Mouse (Mus musculus) liver, embryonic 15.5 days (tissue): ENCODE data around the gene Ier3. TPM values are rescaled to one million over a fixed set of nuclear protein-coding genes. Genes with fewer than 3 reads are reported as not detected.

Source experiments
- ATAC-seq: fragments of 200-750 bp; cut with Nextera tagmentation; 2 replicates; pipeline ENCODE4 v1.8.0; 2017; ENCODE audit warnings: moderate number of reproducible peaks, mild to moderate bottlenecking, moderate library complexity; ENCODE audit not compliant: insufficient read depth
- H3K27ac ChIP-seq: fragments of 300-500 bp; sonication (generic); replicated peaks from 2 replicates; pipeline ENCODE4 v1.5.1; 2015; ENCODE audit warnings: mild to moderate bottlenecking, inconsistent platforms
- H3K27me3 ChIP-seq: fragments of 300-500 bp; sonication (generic); 2 replicates; pipeline ENCODE4 v1.6.1; 2015; ENCODE audit warnings: mild to moderate bottlenecking, inconsistent platforms
- H3K36me3 ChIP-seq: fragments of 300-500 bp; sonication (generic); replicated peaks from 2 replicates; pipeline ENCODE4 v1.6.1; 2015; ENCODE audit warnings: moderate library complexity, mild to moderate bottlenecking, inconsistent platforms
- H3K4me1 ChIP-seq: fragments of 300-500 bp; sonication (generic); replicated peaks from 2 replicates; pipeline ENCODE4 v1.6.1; 2015; ENCODE audit warnings: inconsistent platforms
- H3K4me2 ChIP-seq: fragments of 300-500 bp; sonication (generic); 2 replicates; pipeline ENCODE4 v1.6.1; 2015; ENCODE audit warnings: moderate library complexity, mild to moderate bottlenecking, inconsistent platforms
- H3K4me3 ChIP-seq: fragments of 300-500 bp; sonication (generic); replicated peaks from 2 replicates; pipeline ENCODE4 v1.5.1; 2015; ENCODE audit warnings: mild to moderate bottlenecking, inconsistent platforms
- H3K9ac ChIP-seq: fragments of 300-500 bp; sonication (generic); 2 replicates; pipeline ENCODE4 v1.6.1; 2015; ENCODE audit warnings: moderate library complexity, mild to moderate bottlenecking, inconsistent platforms
- H3K9me3 ChIP-seq: fragments of 300-500 bp; sonication (generic); replicated peaks from 2 replicates; pipeline ENCODE4 v1.6.1; 2016; ENCODE audit warnings: inconsistent platforms
- WGBS: fragments of 180-500 bp; shearing (Covaris S2); methylation state at CpG from one replicate; pipeline ENCODE4 v1.1.7; 2015; ENCODE audit warnings: mixed read lengths; ENCODE audit not compliant: insufficient replicate concordance; 5-methylcytosine and 5-hydroxymethylcytosine counted together
- microRNA-seq: library from miRNA; unstranded; fragments of <30 nt; microRNA quantifications from one replicate; pipeline ENCODE4, GENCODE M21; 2016
- polyA plus RNA-seq: library from polyadenylated mRNA; unstranded; fragments of >200 nt; fragmentation: Nextera tagmentation; extraction: Ambion mirVana; gene quantifications from 2 replicates; pipeline ENCODE4 v1.2.1, GENCODE M21; 2015

The Ier3 gene
- polyA plus RNA-seq, 1 experiment from 2014 or later: 22.9 TPM

DNA sequence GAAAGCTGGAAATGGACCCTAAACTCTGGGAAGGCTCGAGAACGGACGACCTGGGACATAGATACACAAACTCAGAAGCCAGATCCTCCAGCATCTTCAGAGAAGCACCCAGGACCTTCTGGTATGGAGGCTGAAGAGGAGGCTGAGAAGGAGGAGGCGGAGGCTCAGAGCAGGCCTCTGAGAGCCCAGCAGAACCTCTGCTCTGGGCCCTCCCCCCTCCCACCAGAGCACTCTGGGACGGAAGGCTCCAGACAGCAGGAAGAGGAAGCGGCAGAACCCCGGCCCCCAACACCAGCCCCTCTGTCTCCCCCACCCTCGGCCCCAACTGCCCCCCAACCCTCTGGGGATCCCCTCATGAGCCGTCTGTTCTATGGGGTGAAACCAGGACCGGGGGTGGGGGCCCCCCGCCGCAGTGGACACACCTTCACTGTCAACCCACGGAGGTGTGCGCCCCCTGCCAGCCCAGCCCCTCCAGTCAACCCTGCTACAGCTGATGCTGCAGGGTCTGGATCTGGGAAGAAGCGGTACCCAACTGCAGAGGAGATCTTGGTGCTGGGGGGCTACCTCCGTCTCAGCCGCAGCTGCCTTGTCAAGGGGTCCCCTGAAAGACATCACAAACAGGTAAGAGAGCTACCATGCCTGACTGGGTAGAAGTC lies 46.8 kb downstream of the Ier3 start:
- no peak for ATAC-seq
- H3K27me3 ChIP-seq: peaks cover 86% of the 10 kb centered on the region
- peak overlapping the region; percentile 78 for H3K4me2 ChIP-seq
- peaks cover 8% of the 10 kb centered on the region; the same call in 1 of the 2 replicates for H3K36me3 ChIP-seq
- no peaks in the 10 kb centered on the region for H3K9me3 ChIP-seq
- 11% methylated on average over 17 of the region's 17 CpGs for WGBS
- H3K27ac ChIP-seq: peak overlapping the region; percentile 82
- H3K9ac ChIP-seq: peak overlapping the region; percentile 44
- peak overlapping the region; percentile 58 for H3K4me3 ChIP-seq
- peaks cover 71% of the 10 kb centered on the region for H3K4me1 ChIP-seq

DNA sequence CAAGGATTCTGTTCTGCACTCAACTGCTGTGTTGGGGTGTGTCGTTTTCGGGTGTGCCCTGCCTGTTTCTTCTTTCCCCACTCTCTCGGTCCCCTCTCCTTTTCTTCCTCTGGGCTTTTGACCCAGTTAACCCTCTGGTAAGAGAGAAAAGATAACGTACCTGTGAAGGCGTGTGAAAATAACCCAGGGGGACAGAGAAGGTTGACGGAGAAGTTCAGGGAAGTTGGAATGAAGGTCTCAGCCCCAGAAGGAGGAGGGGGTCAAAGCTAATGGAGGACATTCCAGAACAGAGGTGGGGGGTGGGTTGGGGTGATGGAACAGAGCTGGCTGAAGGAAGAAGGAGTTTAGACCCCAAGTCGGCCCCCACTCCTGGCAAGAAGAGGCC lies 47.5 kb downstream of the Ier3 start:
- Histone ChIP-seq H3K27me3 (peaks cover 80% of the 10 kb centered on the region), H3K27ac (peak overlapping the region; percentile 82), H3K4me1 (peaks cover 77% of the 10 kb centered on the region), H3K9ac (peak overlapping the region; percentile 44; the same call in 1 of the 2 replicates), H3K4me3 (peak overlapping the region; percentile 58), H3K4me2 (peak overlapping the region; percentile 78), H3K9me3 (no peaks in the 10 kb centered on the region), H3K36me3 (peaks cover 8% of the 10 kb centered on the region; the same call in 1 of the 2 replicates)
- no peak for ATAC-seq
- WGBS: 3% methylated on average over 7 of the region's 7 CpGs

DNA sequence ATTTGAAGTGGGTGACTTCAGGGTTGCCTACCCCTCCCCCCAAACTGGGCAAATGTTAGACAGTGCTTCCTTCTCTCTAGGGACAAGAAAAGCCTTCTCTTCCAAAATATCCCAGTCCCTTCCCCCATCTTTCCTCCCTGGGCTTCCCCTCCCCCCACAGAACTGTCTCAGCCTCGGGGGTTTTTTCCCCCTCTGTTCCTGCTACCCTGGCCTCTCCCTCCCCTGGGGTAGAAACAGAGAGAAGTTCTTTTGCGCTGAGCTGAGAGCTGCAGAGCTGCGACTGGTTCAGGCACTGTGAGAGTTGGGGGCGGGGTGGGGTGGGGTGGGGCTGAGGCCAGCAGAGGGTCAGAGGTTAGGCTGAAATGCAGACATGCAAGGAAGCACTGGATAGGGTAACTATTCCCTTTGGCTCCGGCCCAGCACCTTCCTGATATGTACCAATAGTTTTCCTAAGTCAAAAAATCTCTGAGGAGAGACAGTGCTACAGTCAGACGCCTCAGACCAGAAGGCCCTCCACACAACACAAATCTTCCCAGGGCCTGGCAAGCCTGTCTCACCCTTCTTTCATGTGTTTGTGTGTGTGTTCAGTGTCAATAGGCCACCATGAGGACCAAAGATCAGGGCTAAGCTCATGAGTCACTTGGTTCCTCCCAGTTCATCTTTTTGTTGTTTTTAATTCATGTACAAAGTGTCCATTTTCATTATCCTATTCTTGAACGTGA lies 48.0 kb downstream of the Ier3 start:
- Histone ChIP-seq H3K4me2 (peak overlapping the region; percentile 78), H3K9ac (0 out of 2 replicates have a peak overlapping the region, but pooled peaks have one; percentile 44), H3K4me3 (peak overlapping the region; percentile 58), H3K27me3 (peaks cover 74% of the 10 kb centered on the region), H3K27ac (peak overlapping the region; percentile 82), H3K9me3 (no peaks in the 10 kb centered on the region), H3K4me1 (peaks cover 79% of the 10 kb centered on the region), H3K36me3 (peaks cover 6% of the 10 kb centered on the region; the same call in 1 of the 2 replicates)
- 7% methylated on average over 7 of the region's 7 CpGs for WGBS
- peak; percentile 48 for ATAC-seq

DNA sequence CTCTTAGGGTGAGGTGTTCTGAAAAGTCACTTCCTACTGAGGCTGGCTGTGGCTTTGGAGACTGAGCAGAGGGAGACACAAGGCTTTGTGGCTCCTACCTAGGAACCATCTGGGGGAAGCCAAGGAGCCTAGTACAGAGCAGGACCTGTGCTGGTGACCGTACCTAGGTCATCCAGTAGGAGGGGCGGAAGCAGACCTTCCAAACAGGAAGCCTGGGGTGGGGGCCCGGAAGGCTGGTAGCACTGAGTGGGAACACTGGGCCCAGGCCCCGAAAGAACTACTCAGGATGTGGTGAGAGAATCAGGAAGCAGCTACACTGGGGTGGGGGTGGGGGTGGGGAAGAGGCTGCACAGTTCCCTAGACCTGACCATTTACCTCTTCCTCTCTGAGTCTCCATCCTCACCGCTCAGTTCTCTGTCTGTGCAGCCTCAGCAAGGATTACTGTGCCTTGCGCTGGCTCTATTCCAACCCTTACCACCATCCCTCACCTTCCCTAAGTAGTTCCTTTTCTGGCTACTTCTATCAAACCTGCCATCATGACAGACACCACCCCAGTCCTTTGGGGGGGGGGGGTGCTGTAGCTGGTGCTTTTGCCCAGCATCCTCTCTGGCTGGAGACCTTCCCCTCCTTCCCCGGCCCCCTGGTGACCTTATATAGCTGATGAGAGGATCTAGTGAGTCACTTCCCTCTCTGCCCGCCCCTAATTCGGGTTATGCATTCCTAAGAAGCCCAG lies 48.8 kb downstream of the Ier3 start:
- peak; percentile 26 for ATAC-seq
- peaks cover 66% of the 10 kb centered on the region for H3K27me3 ChIP-seq
- peak overlapping the region; percentile 58 for H3K4me3 ChIP-seq
- no peak overlapping the region for H3K9ac ChIP-seq
- H3K27ac ChIP-seq: peak overlapping the region; percentile 82
- peak overlapping the region; percentile 78 for H3K4me2 ChIP-seq
- WGBS: 29% methylated on average over 9 of the region's 9 CpGs
- H3K36me3 ChIP-seq: peaks cover 13% of the 10 kb centered on the region; the same call in 1 of the 2 replicates
- H3K4me1 ChIP-seq: peaks cover 78% of the 10 kb centered on the region
- no peaks in the 10 kb centered on the region for H3K9me3 ChIP-seq

DNA sequence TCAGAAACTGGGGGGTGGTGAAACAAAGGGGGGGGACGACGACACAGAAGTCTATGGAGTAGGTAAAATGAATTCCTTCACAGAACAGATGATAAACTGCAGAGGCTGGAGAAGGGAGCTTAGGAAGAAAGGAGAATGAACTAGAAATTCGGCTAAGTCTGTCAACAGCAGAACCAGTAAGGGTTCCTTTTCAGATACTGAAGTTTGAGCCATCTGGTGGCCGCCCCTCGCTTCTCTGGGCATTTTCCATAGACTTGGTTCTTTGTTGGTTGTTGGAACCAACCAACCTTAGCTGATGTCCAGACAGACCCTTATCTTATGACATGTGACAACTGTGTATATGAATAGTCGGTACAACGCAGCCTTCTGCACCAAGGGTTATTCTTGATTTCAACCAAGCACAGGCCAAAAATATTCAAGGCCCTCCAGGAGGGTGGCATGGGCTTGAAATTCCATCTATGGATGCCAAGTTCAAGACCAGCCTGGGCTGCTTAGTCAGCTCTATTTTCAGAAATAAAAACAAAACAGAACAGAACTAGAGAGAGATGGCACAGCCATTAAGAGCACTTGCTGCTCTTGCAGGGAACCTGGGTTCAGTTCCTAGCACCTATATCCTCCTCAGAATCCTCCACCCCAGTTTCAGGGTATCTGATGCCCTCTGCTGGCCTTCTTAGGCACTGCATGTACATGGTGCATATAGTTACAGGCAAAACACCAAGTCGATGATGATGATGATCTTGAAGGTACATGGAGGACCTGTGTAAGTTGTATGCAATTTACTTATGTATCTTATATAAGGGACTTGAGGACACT lies 49.6 kb downstream of the Ier3 start:
- Histone ChIP-seq H3K9ac (no peak overlapping the region), H3K4me3 (peak overlapping the region; percentile 58), H3K27ac (peak overlapping the region; percentile 82), H3K27me3 (peaks cover 58% of the 10 kb centered on the region), H3K9me3 (no peaks in the 10 kb centered on the region), H3K4me2 (peak overlapping the region; percentile 78), H3K36me3 (peaks cover 18% of the 10 kb centered on the region), H3K4me1 (peaks cover 70% of the 10 kb centered on the region)
- ATAC-seq: no peak
- 34% methylated on average over 8 of the region's 8 CpGs for WGBS

Small RNA genes within 50 kb of the gene (microRNA-seq; reads per million reads assigned to microRNA genes)
- 2.3 reads per million for gene Gm28033

Other genes with a start within 250 kb of the Ier3 start
- gene Sfta2, start 220.1 kb upstream of the Ier3 start, polyA plus RNA-seq: not detected in 2 replicates
- not detected in 2 replicates for gene Gm9573, start 195.0 kb upstream of the Ier3 start, polyA plus RNA-seq
- gene Mucl3, start 178.0 kb upstream of the Ier3 start, polyA plus RNA-seq: 0.03 and 0.05 TPM in 2 replicates
- gene Vars2, start 154.1 kb upstream of the Ier3 start, polyA plus RNA-seq: 6.1 and 6.5 TPM in 2 replicates
- 21.7 and 25.5 TPM in 2 replicates for gene Gtf2h4, start 147.9 kb upstream of the Ier3 start, polyA plus RNA-seq
- 2.6 and 3.4 TPM in 2 replicates for gene Ddr1, start 117.1 kb upstream of the Ier3 start, polyA plus RNA-seq
- 33.7 and 42.4 TPM in 2 replicates for gene Flot1, start 1.5 kb downstream of the Ier3 start, polyA plus RNA-seq
- 379 and 391 TPM in 2 replicates for gene Tubb5, start 16.6 kb downstream of the Ier3 start, polyA plus RNA-seq
- 8.5 and 9.1 TPM in 2 replicates for gene Mdc1, start 19.8 kb downstream of the Ier3 start, polyA plus RNA-seq
- 22.0 and 22.5 TPM in 2 replicates for gene Nrm, start 39.6 kb downstream of the Ier3 start, polyA plus RNA-seq
- gene Ppp1r18, start 43.9 kb downstream of the Ier3 start, polyA plus RNA-seq: 12.4 and 12.8 TPM in 2 replicates
- gene Dhx16, start 58.1 kb downstream of the Ier3 start, polyA plus RNA-seq: 31.1 and 37.0 TPM in 2 replicates
- gene 2310061I04Rik, start 75.7 kb downstream of the Ier3 start, polyA plus RNA-seq: 8.5 and 9.7 TPM in 2 replicates
- 7.3 and 8.0 TPM in 2 replicates for gene Atat1, start 88.4 kb downstream of the Ier3 start, polyA plus RNA-seq
- 68.7 and 71.1 TPM in 2 replicates for gene Mrps18b, start 94.7 kb downstream of the Ier3 start, polyA plus RNA-seq
- 20.9 and 22.3 TPM in 2 replicates for gene Ppp1r10, start 94.8 kb downstream of the Ier3 start, polyA plus RNA-seq
- gene Abcf1, start 148.1 kb downstream of the Ier3 start, polyA plus RNA-seq: 37.4 and 47.0 TPM in 2 replicates
- gene Gnl1, start 158.2 kb downstream of the Ier3 start, polyA plus RNA-seq: 9.3 and 10.8 TPM in 2 replicates
- 5.5 and 6.8 TPM in 2 replicates for gene Prr3, start 158.6 kb downstream of the Ier3 start, polyA plus RNA-seq
- gene H2-T24, start 198.9 kb downstream of the Ier3 start, polyA plus RNA-seq: 8.2 and 9.2 TPM in 2 replicates
- gene H2-T23, start 211.2 kb downstream of the Ier3 start, polyA plus RNA-seq: 52.8 and 65.8 TPM in 2 replicates
- gene H2-T22, start 221.1 kb downstream of the Ier3 start, polyA plus RNA-seq: 11.9 and 13.2 TPM in 2 replicates
- not detected in 2 replicates for gene Gm6034, start 221.3 kb downstream of the Ier3 start, polyA plus RNA-seq
- gene Gm11127, start 236.7 kb downstream of the Ier3 start, polyA plus RNA-seq: not detected in 2 replicates